Comparison of ENCODE assay signal across 10 mouse cellular contexts in the genomic region with DNA sequence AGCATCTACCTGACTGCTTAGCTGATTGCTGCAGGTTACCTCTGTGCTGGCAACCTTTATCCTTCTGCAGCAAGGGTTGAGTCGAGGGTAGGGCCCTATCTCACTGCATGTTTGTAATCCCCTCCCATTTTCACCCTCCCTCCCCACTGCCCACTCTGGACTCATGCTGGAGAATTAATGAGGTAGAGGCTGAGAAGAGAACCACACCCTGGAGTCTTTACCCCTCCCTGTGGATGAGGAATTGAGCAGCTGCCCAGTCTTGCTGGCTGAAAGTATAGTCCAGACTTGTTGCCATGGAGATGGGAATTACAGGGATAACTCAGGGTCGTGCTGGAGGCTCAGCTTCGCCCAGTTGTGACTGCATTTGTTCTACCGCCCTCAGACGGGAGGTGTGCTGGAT. TPM values are rescaled to one million over a fixed set of nuclear protein-coding genes. Genes with fewer than 3 reads are reported as not detected.
DNase-seq lines count a peak whose midpoint lies in the region; ATAC-seq lines count a peak whose summit lies in the region.
"Had no signal": no experiment of that assay in that cellular context is flagged by ENCODE, and none has a peak within 500 bp of the region (broad histone marks: within the 10 kb centered on the region; RNA-seq: fewer than 3 reads in every experiment).

No protein-coding gene starts in this region.

- ATAC-seq in megakaryocyte, adult 5-6 weeks (ENCODE audit: poor library complexity, severe bottlenecking) = no peak

- peak; percentile 22 for DNase-seq in heart, postnatal 4 days
- no peak for DNase-seq in heart, adult 8-10 months (ENCODE audit: low spot score)
- peak; percentile 46 for DNase-seq in embryo, embryonic 10.5 days (ENCODE audit: low spot score)
- peak; percentile 45 for DNase-seq in left cerebral cortex, adult 11 months (ENCODE audit: low spot score)
- DNase-seq in retina, embryonic 14.5 days (ENCODE audit: low spot score) = peak; percentile 60
- no peak for DNase-seq in c-Kit-positive CD71-positive TER-119-positive erythroid progenitor cells, embryonic 14.5 days (ENCODE audit: low spot score)
- no peak for DNase-seq in kidney, postnatal 4 days
- DNase-seq: liver, embryonic 13.5 days had no signal

RNA-seq across cellular contexts. Expression of a gene that starts 23.6 kb away (rescaled TPM):
- under 1 TPM; 0.18 to 0.50 TPM for total RNA-seq in heart, postnatal 4 days (2021)
- total RNA-seq in heart, adult 8-10 months (2022) = under 1 TPM in 3 of 4 experiments, not detected in 1; 0.08 to 0.28 (median 0.17) TPM
- not detected in 2 replicates for total RNA-seq in megakaryocyte, adult 5-6 weeks (2015)
- not detected in 2 replicates for total RNA-seq in megakaryocyte, adult 5-6 weeks (2017)

RNA-seq across cellular contexts. Expression of a gene that starts 54.5 kb away (rescaled TPM):
- total RNA-seq in heart, postnatal 4 days (2021) = not detected
- not detected for total RNA-seq in heart, adult 8-10 months (2022)
- not detected in 2 replicates for total RNA-seq in megakaryocyte, adult 5-6 weeks (2015)
- total RNA-seq in megakaryocyte, adult 5-6 weeks (2017) = not detected in 2 replicates
- total RNA-seq: ES-E14 had no signal

RNA-seq across cellular contexts. Expression of a gene that starts 57.6 kb away (rescaled TPM):
- total RNA-seq in heart, postnatal 4 days (2021) = not detected
- under 1 TPM in 2 of 4 experiments, not detected in 2; 0.16 to 0.47 TPM for total RNA-seq in heart, adult 8-10 months (2022)
- not detected in 2 replicates for total RNA-seq in megakaryocyte, adult 5-6 weeks (2015)
- total RNA-seq in megakaryocyte, adult 5-6 weeks (2017) = not detected in 2 replicates

Comparison
In these comparisons a context has a peak if more than half of its experiments do, and no peak if none do; other contexts are left out.
1. DNase-seq: peak in heart, postnatal 4 days (single experiment), embryo, embryonic 10.5 days (single experiment), left cerebral cortex, adult 11 months (single experiment) and retina, embryonic 14.5 days (single experiment); none in heart, adult 8-10 months (single experiment), c-Kit-positive CD71-positive TER-119-positive erythroid progenitor cells, embryonic 14.5 days (single experiment) and kidney, postnatal 4 days (0 of 2).